Mouse (Mus musculus) lung, embryonic 16.5 days (tissue): ENCODE measurements at regions not wholly inside any gene's neighbourhood (a gene's known extent, or its start where the extent isn't known, plus 50 kb on each side); places are given as distances from the start of the nearest gene placed in this dataset.

Source experiments
- ATAC-seq: fragments of 200-750 bp; cut with Nextera tagmentation; 2 replicates; pipeline ENCODE4 v1.8.0; 2017; ENCODE audit warnings: low read depth, mild to moderate bottlenecking, moderate library complexity
- H3K27ac ChIP-seq: fragments of 300-500 bp; sonication (generic); 2 replicates; pipeline ENCODE4 v1.5.1; 2014; ENCODE audit warnings: mild to moderate bottlenecking, control low read depth, low read length
- H3K27me3 ChIP-seq: fragments of 300-500 bp; sonication (generic); 2 replicates; pipeline ENCODE4 v1.6.1; 2014; ENCODE audit warnings: low read depth, low read length, mixed read lengths; ENCODE audit not compliant: control insufficient read depth, insufficient read depth
- H3K36me3 ChIP-seq: fragments of 300-500 bp; sonication (generic); 2 replicates; pipeline ENCODE4 v1.6.1; 2014; ENCODE audit warnings: low read length; ENCODE audit not compliant: control insufficient read depth, insufficient read depth
- H3K4me1 ChIP-seq: fragments of 300-500 bp; sonication (generic); replicated peaks from 2 replicates; pipeline ENCODE4 v1.6.1; 2014; ENCODE audit warnings: low read length, mixed read lengths; ENCODE audit not compliant: control insufficient read depth, insufficient read depth
- H3K4me2 ChIP-seq: fragments of 300-500 bp; sonication (generic); 2 replicates; pipeline ENCODE4 v1.6.1; 2014; ENCODE audit warnings: low read depth, low read length, control low read depth
- H3K4me3 ChIP-seq: fragments of 300-500 bp; sonication (generic); 2 replicates; pipeline ENCODE4 v1.5.1; 2014; ENCODE audit warnings: mild to moderate bottlenecking, low read length, control low read depth
- H3K9ac ChIP-seq: fragments of 300-500 bp; sonication (generic); 2 replicates; pipeline ENCODE4 v1.6.1; 2014; ENCODE audit warnings: low read length, control low read depth
- H3K9me3 ChIP-seq: fragments of 300-500 bp; sonication (generic); 2 replicates; pipeline ENCODE4 v1.6.1; 2016; ENCODE audit warnings: low read length; ENCODE audit not compliant: control insufficient read depth
- WGBS: fragments of 180-500 bp; shearing (Covaris S2); extraction: QIAGEN DNeasy Blood & Tissue Kit; methylation state at CpG from one replicate; pipeline ENCODE4 v1.1.7; 2014; 5-methylcytosine and 5-hydroxymethylcytosine counted together

- H3K4me1 ChIP-seq = no peaks in the 10 kb centered on the region
- no peaks in the 10 kb centered on the region for H3K27me3 ChIP-seq
- H3K36me3 ChIP-seq = no peaks in the 10 kb centered on the region
- 55% methylated on average over 3 of the region's 3 CpGs for whole genome bisulfite sequencing
- no peak overlapping the region for H3K4me2 ChIP-seq
- no peak overlapping the region for H3K4me3 ChIP-seq
- H3K27ac ChIP-seq = no peak overlapping the region
- H3K9me3 ChIP-seq = no peaks in the 10 kb centered on the region
- no peak overlapping the region for H3K9ac ChIP-seq
- ATAC-seq = no peak
Measured at GRCm38 (mm10) chr3:60884027-60884426, 118.6 kb upstream of the P2ry1 start.

GRCm38 (mm10) chr3:60889191-60889861 lies 113.3 kb upstream of the P2ry1 start:
- no peaks in the 10 kb centered on the region for H3K4me1 ChIP-seq
- H3K36me3 ChIP-seq = no peaks in the 10 kb centered on the region
- H3K27me3 ChIP-seq = no peaks in the 10 kb centered on the region
- no peak for ATAC-seq
- 92% methylated on average over 4 of the region's 4 CpGs for WGBS
- H3K4me3 ChIP-seq = no peak overlapping the region
- no peaks in the 10 kb centered on the region for H3K9me3 ChIP-seq
- no peak overlapping the region for H3K27ac ChIP-seq
- no peak overlapping the region for H3K9ac ChIP-seq
- no peak overlapping the region for H3K4me2 ChIP-seq

- Histone ChIP-seq H3K4me2 (no peak overlapping the region), H3K4me3 (no peak overlapping the region), H3K4me1 (no peaks in the 10 kb centered on the region), H3K9ac (no peak overlapping the region), H3K9me3 (no peaks in the 10 kb centered on the region), H3K36me3 (no peaks in the 10 kb centered on the region), H3K27me3 (no peaks in the 10 kb centered on the region), H3K27ac (no peak overlapping the region)
- 35% methylated on average over 5 of the region's 5 CpGs for WGBS
- peak; percentile 65 for ATAC-seq
Measured at GRCm38 (mm10) chr3:60897628-60898269, 104.8 kb upstream of the P2ry1 start.

DNA sequence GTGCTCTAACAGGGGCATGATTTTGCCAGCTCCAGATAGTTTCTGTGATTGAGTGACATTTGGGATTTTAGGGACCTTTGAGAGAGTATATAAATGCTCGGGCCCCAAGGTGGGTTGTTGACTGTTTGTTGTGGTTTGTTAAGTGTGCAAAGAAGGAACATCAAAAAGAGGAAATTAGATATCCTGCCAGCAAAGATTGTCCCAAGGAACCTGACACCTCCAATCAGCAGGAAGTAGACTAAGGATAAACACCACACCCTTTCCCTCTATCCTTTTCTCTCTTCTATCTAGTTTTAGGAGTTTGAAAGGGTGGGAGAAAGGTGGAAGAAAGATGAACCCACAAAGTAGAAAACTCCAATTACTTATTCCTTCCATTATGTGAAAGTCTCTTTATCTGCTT lies 103.9 kb upstream of the P2ry1 start:
- WGBS = 52% methylated on average over 1 of the region's 1 CpGs
- no peak for ATAC-seq
- no peak overlapping the region for H3K4me2 ChIP-seq
- H3K27me3 ChIP-seq = no peaks in the 10 kb centered on the region
- H3K4me3 ChIP-seq = no peak overlapping the region
- no peaks in the 10 kb centered on the region for H3K36me3 ChIP-seq
- H3K27ac ChIP-seq = no peak overlapping the region
- H3K9me3 ChIP-seq = no peaks in the 10 kb centered on the region
- H3K9ac ChIP-seq = no peak overlapping the region
- H3K4me1 ChIP-seq = no peaks in the 10 kb centered on the region

GRCm38 (mm10) chr3:60901571-60901970 lies 101.0 kb upstream of the P2ry1 start:
- Histone ChIP-seq H3K9ac (no peak overlapping the region), H3K9me3 (no peaks in the 10 kb centered on the region), H3K4me3 (no peak overlapping the region), H3K4me2 (no peak overlapping the region), H3K27ac (no peak overlapping the region), H3K36me3 (no peaks in the 10 kb centered on the region), H3K27me3 (no peaks in the 10 kb centered on the region), H3K4me1 (no peaks in the 10 kb centered on the region)
- ATAC-seq = no peak
- 92% methylated on average over 2 of the region's 2 CpGs for WGBS

- Histone ChIP-seq H3K4me1 (no peaks in the 10 kb centered on the region), H3K9me3 (no peaks in the 10 kb centered on the region), H3K36me3 (no peaks in the 10 kb centered on the region), H3K4me3 (no peak overlapping the region), H3K27me3 (no peaks in the 10 kb centered on the region), H3K4me2 (no peak overlapping the region), H3K27ac (no peak overlapping the region), H3K9ac (no peak overlapping the region)
- 55% methylated on average over 1 of the region's 1 CpGs for WGBS
- ATAC-seq = no peak
Measured at GRCm38 (mm10) chr3:60916411-60916810, 86.2 kb upstream of the P2ry1 start.

DNA sequence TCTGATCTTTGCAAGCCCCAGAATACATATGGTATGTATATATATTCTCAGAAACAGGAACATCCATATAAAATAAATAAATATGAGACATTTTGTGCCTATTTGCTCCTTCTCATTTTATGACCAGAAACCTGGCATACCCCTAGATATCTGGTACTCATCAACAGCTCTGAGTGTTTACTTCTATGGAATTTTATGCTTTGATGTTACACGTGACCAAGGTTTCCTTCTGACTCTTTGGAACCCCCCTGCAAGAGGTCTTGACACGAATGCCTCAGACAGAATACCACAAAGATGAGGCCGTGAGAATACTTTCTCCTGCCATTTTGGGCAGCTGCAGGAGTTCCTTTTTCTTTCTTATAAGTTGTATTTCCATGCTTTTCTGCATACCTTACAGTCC lies 85.3 kb upstream of the P2ry1 start:
- H3K27me3 ChIP-seq = no peaks in the 10 kb centered on the region
- H3K36me3 ChIP-seq = no peaks in the 10 kb centered on the region
- no peak overlapping the region for H3K9ac ChIP-seq
- H3K9me3 ChIP-seq = no peaks in the 10 kb centered on the region
- H3K27ac ChIP-seq = no peak overlapping the region
- 55% methylated on average over 3 of the region's 3 CpGs for WGBS
- H3K4me3 ChIP-seq = no peak overlapping the region
- H3K4me2 ChIP-seq = no peak overlapping the region
- no peaks in the 10 kb centered on the region for H3K4me1 ChIP-seq
- ATAC-seq = no peak

DNA sequence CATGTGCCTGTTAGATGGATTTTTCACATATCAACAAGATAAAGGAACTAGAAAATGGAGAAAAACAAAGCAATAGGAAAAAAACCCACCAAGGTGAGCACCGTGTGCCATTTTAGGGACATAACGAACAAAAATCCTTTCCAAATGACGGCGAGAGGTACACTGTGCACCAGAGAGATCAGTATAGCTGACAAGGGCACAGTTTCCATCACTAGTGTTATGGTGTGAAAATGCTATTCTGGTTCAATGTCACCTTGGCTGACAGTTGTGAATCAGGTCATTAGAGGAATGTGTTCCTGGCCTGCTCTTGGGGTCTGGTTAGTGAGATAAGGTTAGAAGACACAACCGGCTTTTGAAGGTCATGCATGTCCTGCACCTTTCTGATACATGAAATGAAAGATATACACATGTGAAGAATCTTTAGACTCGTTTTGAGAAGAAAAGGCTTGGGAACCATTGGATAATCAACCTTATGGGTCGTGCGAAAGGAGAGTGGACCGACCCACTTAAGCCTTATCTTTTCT lies 76.5 kb upstream of the P2ry1 start:
- Histone ChIP-seq H3K9me3 (no peaks in the 10 kb centered on the region), H3K27ac (no peak overlapping the region), H3K4me3 (no peak overlapping the region), H3K4me2 (no peak overlapping the region), H3K36me3 (no peaks in the 10 kb centered on the region), H3K9ac (no peak overlapping the region), H3K4me1 (no peaks in the 10 kb centered on the region), H3K27me3 (no peaks in the 10 kb centered on the region)
- no peak for ATAC-seq
- WGBS = 80% methylated on average over 9 of the region's 9 CpGs

GRCm38 (mm10) chr3:60928910-60929309 lies 73.7 kb upstream of the P2ry1 start:
- Histone ChIP-seq H3K4me3 (no peak overlapping the region), H3K4me2 (no peak overlapping the region), H3K9me3 (no peaks in the 10 kb centered on the region), H3K27me3 (no peaks in the 10 kb centered on the region), H3K27ac (no peak overlapping the region), H3K36me3 (no peaks in the 10 kb centered on the region), H3K9ac (no peak overlapping the region), H3K4me1 (no peaks in the 10 kb centered on the region)
- no peak for ATAC-seq
- 41% methylated on average over 4 of the region's 4 CpGs for WGBS
